In the genomic region with DNA sequence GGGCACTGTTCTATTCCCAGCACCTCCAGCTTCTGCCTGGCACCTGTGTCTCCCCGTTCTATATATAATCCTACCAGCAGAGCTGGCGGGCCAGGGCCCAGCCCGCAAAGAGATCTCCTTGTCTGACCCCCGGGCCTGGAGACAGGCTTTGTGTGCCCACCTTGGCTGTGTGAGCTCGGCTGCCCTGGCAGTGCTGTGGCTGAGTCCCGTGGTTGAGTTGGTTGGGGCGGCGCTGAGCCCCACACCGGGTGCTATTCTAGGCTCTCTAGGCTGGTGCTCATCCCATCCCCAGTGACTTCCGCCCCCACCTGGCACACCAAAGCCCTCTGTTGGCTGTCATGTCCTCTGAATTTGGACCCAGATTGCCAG, we compare ENCODE assay signal across 12 mouse cellular contexts. TPM values are rescaled to one million over a fixed set of nuclear protein-coding genes. Genes with fewer than 3 reads are reported as not detected.
DNase-seq lines count a peak whose midpoint lies in the region; ATAC-seq lines count a peak whose summit lies in the region.
"Had no signal": no experiment of that assay in that cellular context is flagged by ENCODE, and none has a peak within 500 bp of the region (broad histone marks: within the 10 kb centered on the region; RNA-seq: fewer than 3 reads in every experiment).

No protein-coding gene starts in this region.

- peak overlapping the region; percentile 73; the same call in 1 of the 2 replicates for H3K27ac ChIP-seq in kidney, embryonic 15.5 days
- H3K27ac ChIP-seq in macrophage: peak overlapping the region; percentile 60
- no peak overlapping the region for H3K27ac ChIP-seq in limb, embryonic 10.5 days
- H3K27ac ChIP-seq: hindbrain, embryonic 15.5 days had no signal

- H3K27me3 ChIP-seq in kidney, embryonic 15.5 days: no peaks in the 10 kb centered on the region
- H3K27me3 ChIP-seq in limb, embryonic 10.5 days (ENCODE audit: low read depth, poor library complexity, severe bottlenecking): no peaks in the 10 kb centered on the region
- H3K27me3 ChIP-seq: hindbrain, embryonic 15.5 days; stomach, embryonic 15.5 days had no signal

- ATAC-seq in kidney, embryonic 15.5 days (replicated peaks; ENCODE audit: low FRiP score): no peak
- ATAC-seq in megakaryocyte progenitor cell, adult 5-6 weeks (replicated peaks; ENCODE audit: poor library complexity): no peak

- peaks cover 21% of the 10 kb centered on the region; the same call in 1 of the 2 replicates for H3K79me2 ChIP-seq in macrophage (ENCODE audit: inconsistent target)

- intact Hi-C loops in left cerebral cortex, postnatal 4 days (cut with DNase I): loop anchor here (5.0 to 10.0 kb wide), 2 partner anchors 88 to 160 kb away; partner anchors contain the start of gene Znrf1

- H3K4me2 ChIP-seq in kidney, embryonic 15.5 days: no peak overlapping the region
- H3K4me2 ChIP-seq: hindbrain, embryonic 15.5 days; lung, embryonic 14.5 days; stomach, embryonic 15.5 days had no signal

- no peaks in the 10 kb centered on the region for H3K9me3 ChIP-seq in kidney, embryonic 15.5 days (replicated peaks)
- H3K9me3 ChIP-seq in limb, embryonic 10.5 days (replicated peaks): no peaks in the 10 kb centered on the region
- H3K9me3 ChIP-seq: hindbrain, embryonic 15.5 days; stomach, embryonic 15.5 days had no signal

- H3K4me3 ChIP-seq in kidney, embryonic 15.5 days (replicated peaks): no peak overlapping the region
- H3K4me3 ChIP-seq in macrophage (ENCODE audit: inconsistent target): no peak overlapping the region
- H3K4me3 ChIP-seq in limb, embryonic 10.5 days: no peak overlapping the region
- H3K4me3 ChIP-seq: hindbrain, embryonic 15.5 days; stomach, embryonic 15.5 days had no signal

- H3K36me3 ChIP-seq in kidney, embryonic 15.5 days: peaks cover 30% of the 10 kb centered on the region
- no peaks in the 10 kb centered on the region; the same call in 1 of the 2 replicates for H3K36me3 ChIP-seq in macrophage (ENCODE audit: inconsistent target)
- H3K36me3 ChIP-seq in limb, embryonic 10.5 days: peaks cover 67% of the 10 kb centered on the region

- H3K4me1 ChIP-seq in kidney, embryonic 15.5 days: peaks cover 24% of the 10 kb centered on the region; the same call in 1 of the 2 replicates
- H3K4me1 ChIP-seq in limb, embryonic 10.5 days: peaks cover 5% of the 10 kb centered on the region

- 87% methylated on average over 10 of the region's 10 CpGs for WGBS in kidney, embryonic 15.5 days
- 75% methylated on average over 10 of the region's 10 CpGs for WGBS in macrophage (ENCODE audit: missing documents)
- 93% methylated on average over 10 of the region's 10 CpGs for WGBS in limb, embryonic 10.5 days

- no peak for DNase-seq in kidney, postnatal 4 days
- peak; percentile 16 for DNase-seq in ZHBTc4 (ENCODE audit: low read depth, low spot score)
- DNase-seq in cerebellum, postnatal 14 days: peak; percentile 29 to 31
- no peak for DNase-seq in limb, embryonic 10.5 days (ENCODE audit: low spot score)
- no peak for DNase-seq in left cerebral cortex, postnatal 4 days
- DNase-seq: layer of hippocampus, postnatal 36 days; lung, embryonic 14.5 days had no signal

- no peak overlapping the region for H3K9ac ChIP-seq in kidney, embryonic 15.5 days
- H3K9ac ChIP-seq: hindbrain, embryonic 15.5 days; lung, embryonic 14.5 days; stomach, embryonic 15.5 days had no signal

RNA-seq across cellular contexts. Expression of gene Ldhd, which starts 5.3 kb away (rescaled TPM):
- 1.2 and 1.3 TPM in 2 replicates for polyA plus RNA-seq in kidney, embryonic 15.5 days (2015; fragmentation: Nextera tagmentation; extraction: Ambion mirVana)
- total RNA-seq in macrophage (2018; cell fraction: chromatin; rRNA removed): 1 to 10 TPM in 24 of 26 experiments, under 1 TPM in 2; 0.67 to 3.8 (median 1.9) TPM
- under 1 TPM; 0.40 to 0.91 (median 0.64) TPM for total RNA-seq in macrophage (2018; cell fraction: cytosol; rRNA removed)
- 1 to 10 TPM in 22 of 26 experiments, under 1 TPM in 4; 0.55 to 2.4 (median 1.4) TPM for total RNA-seq in macrophage (2018; cell fraction: nucleus; rRNA removed)
- 0.40 to 1.2 TPM (median 0.82 TPM) in 3 replicates for polyA plus RNA-seq in macrophage (2018)
- polyA plus RNA-seq in limb, embryonic 10.5 days (2016; fragmentation: Nextera tagmentation; extraction: Ambion mirVana): 0.11 and 0.25 TPM in 2 replicates
- 1 to 10 TPM in 1 of 2 experiments, under 1 TPM in 1; 0.54 to 1.1 TPM for total RNA-seq in left cerebral cortex, postnatal 4 days (2021)
- 0.10 and 0.15 TPM in 2 replicates for total RNA-seq in megakaryocyte progenitor cell, adult 5-6 weeks (2015)
- total RNA-seq in megakaryocyte progenitor cell, adult 5-6 weeks (2017): 0.14 TPM in 1 of 2 replicates, not detected in the other

RNA-seq across cellular contexts. Expression of gene Zfp1, which starts 18.4 kb away (rescaled TPM):
- 20.4 and 21.2 TPM in 2 replicates for polyA plus RNA-seq in kidney, embryonic 15.5 days (2015; fragmentation: Nextera tagmentation; extraction: Ambion mirVana)
- 10 to 100 TPM in 21 of 26 experiments, 1 to 10 TPM in 5; 6.6 to 22.8 (median 16.6) TPM for total RNA-seq in macrophage (2018; cell fraction: chromatin; rRNA removed)
- 1 to 10 TPM; 2.5 to 8.2 (median 5.0) TPM for total RNA-seq in macrophage (2018; cell fraction: cytosol; rRNA removed)
- total RNA-seq in macrophage (2018; cell fraction: nucleus; rRNA removed): 10 to 100 TPM in 16 of 26 experiments, 1 to 10 TPM in 10; 4.6 to 32.3 (median 11.4) TPM
- polyA plus RNA-seq in macrophage (2018): 6.6 to 13.8 TPM (median 6.9 TPM) in 3 replicates
- 21.6 and 21.7 TPM in 2 replicates for polyA plus RNA-seq in limb, embryonic 10.5 days (2016; fragmentation: Nextera tagmentation; extraction: Ambion mirVana)
- total RNA-seq in left cerebral cortex, postnatal 4 days (2021): 10 to 100 TPM; 23.0 to 25.0 TPM
- 14.7 and 16.9 TPM in 2 replicates for total RNA-seq in megakaryocyte progenitor cell, adult 5-6 weeks (2015)
- 11.2 and 19.2 TPM in 2 replicates for total RNA-seq in megakaryocyte progenitor cell, adult 5-6 weeks (2017)

Comparison
In these comparisons a context has a peak if more than half of its experiments do, and no peak if none do; other contexts are left out.
1. DNase-seq: peak in ZHBTc4 (single experiment) and cerebellum, postnatal 14 days (2 of 2); none in kidney, postnatal 4 days (0 of 2), limb, embryonic 10.5 days (single experiment) and left cerebral cortex, postnatal 4 days (single experiment).